Mouse (Mus musculus) stomach, embryonic 16.5 days (tissue): Measurements from ENCODE around the gene Fggy. TPM values are rescaled to one million over a fixed set of nuclear protein-coding genes. Genes with fewer than 3 reads are reported as not detected.

ENCODE experiments used
- ATAC-seq: fragments of 200-750 bp; cut with Nextera tagmentation; 2 replicates; pipeline ENCODE4 v1.8.0; 2017; ENCODE audit warnings: moderate number of reproducible peaks, moderate TSS enrichment; ENCODE audit not compliant: insufficient read depth, low FRiP score
- H3K27ac ChIP-seq: fragments of 300-500 bp; sonication (generic); 2 replicates; pipeline ENCODE4 v1.5.1; 2014; ENCODE audit warnings: low read length
- H3K27me3 ChIP-seq: fragments of 300-500 bp; sonication (generic); 2 replicates; pipeline ENCODE4 v1.6.1; 2014; ENCODE audit warnings: low read length, control low read depth, mixed read lengths; ENCODE audit not compliant: control insufficient read depth, insufficient read depth
- H3K36me3 ChIP-seq: fragments of 300-500 bp; sonication (generic); 2 replicates; pipeline ENCODE4 v1.6.1; 2014; ENCODE audit warnings: low read length; ENCODE audit not compliant: control insufficient read depth, insufficient read depth
- H3K4me1 ChIP-seq: fragments of 300-500 bp; sonication (generic); 2 replicates; pipeline ENCODE4 v1.6.1; 2014; ENCODE audit warnings: low read length, control low read depth, mixed read lengths; ENCODE audit not compliant: control insufficient read depth, insufficient read depth
- H3K4me2 ChIP-seq: fragments of 300-500 bp; sonication (generic); 2 replicates; pipeline ENCODE4 v1.6.1; 2014; ENCODE audit warnings: low read depth, low read length, mixed read lengths
- H3K4me3 ChIP-seq: fragments of 300-500 bp; sonication (generic); replicated peaks from 2 replicates; pipeline ENCODE4 v1.5.1; 2014; ENCODE audit warnings: mild to moderate bottlenecking, low read length
- H3K9ac ChIP-seq: fragments of 300-500 bp; sonication (generic); 2 replicates; pipeline ENCODE4 v1.6.1; 2014; ENCODE audit warnings: low read length
- H3K9me3 ChIP-seq: fragments of 300-500 bp; sonication (generic); replicated peaks from 2 replicates; pipeline ENCODE4 v1.6.1; 2016; ENCODE audit warnings: low read length, control low read depth; ENCODE audit not compliant: control insufficient read depth
- WGBS: fragments of 180-500 bp; shearing (Covaris S2); extraction: QIAGEN DNeasy Blood & Tissue Kit; methylation state at CpG from one replicate; pipeline ENCODE4 v1.1.7; 2014; 5-methylcytosine and 5-hydroxymethylcytosine counted together
- polyA plus RNA-seq: library from polyadenylated mRNA; unstranded; fragments of >200 nt; fragmentation: Nextera tagmentation; extraction: Ambion mirVana; gene quantifications from 2 replicates; pipeline ENCODE4 v1.2.1, GENCODE M21; 2015

The Fggy gene
- polyA plus RNA-seq, 1 experiment from 2014 or later = 11.7 TPM

DNA sequence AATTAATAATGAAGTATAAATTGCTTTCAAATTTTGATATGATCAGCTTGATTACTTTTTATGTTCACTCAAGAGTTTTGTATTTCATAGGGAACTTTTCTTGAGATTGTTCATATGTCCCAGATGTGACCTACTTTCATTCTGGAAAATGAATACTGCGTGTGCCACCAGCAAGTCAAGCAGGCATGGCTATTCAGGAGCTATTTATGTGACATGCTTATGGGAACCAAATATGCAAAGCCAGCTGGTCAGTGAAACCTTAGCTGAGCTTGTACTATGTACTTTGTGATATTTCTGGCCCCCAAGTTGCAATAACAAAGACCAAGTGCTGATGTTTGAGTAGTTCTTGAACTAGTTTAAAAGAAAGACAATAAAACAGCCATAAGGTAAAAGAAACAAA lies 390.6 kb downstream of the Fggy start:
- Histone ChIP-seq H3K4me1 (no peaks in the 10 kb centered on the region), H3K27ac (no peak overlapping the region), H3K9ac (no peak overlapping the region), H3K4me2 (no peak overlapping the region), H3K9me3 (no peaks in the 10 kb centered on the region), H3K4me3 (no peak overlapping the region), H3K36me3 (no peaks in the 10 kb centered on the region), H3K27me3 (no peaks in the 10 kb centered on the region)
- no peak for ATAC-seq
- 70% methylated on average over 1 of the region's 1 CpGs for WGBS

DNA sequence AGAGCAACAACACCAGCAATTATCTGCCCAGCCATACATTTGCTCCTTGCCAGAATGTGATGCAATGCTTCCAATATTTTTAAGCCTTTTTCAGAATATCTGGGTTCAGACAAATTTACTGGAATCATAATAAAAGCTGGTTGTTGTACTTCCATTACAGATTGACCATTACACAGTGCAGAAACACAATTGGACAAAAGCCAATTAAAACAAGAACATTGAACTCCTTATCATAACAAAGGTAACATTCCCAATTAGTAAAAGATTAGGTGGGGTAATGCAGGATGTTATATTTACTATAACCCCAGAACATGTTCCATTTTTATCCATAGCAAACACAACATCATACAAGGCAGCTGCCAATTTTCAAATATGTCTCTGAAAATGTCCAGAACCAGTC lies 396.0 kb downstream of the Fggy start:
- Histone ChIP-seq H3K9me3 (no peaks in the 10 kb centered on the region), H3K9ac (no peak overlapping the region), H3K27ac (no peak overlapping the region), H3K4me1 (no peaks in the 10 kb centered on the region), H3K36me3 (no peaks in the 10 kb centered on the region), H3K27me3 (no peaks in the 10 kb centered on the region), H3K4me3 (no peak overlapping the region), H3K4me2 (no peak overlapping the region)
- ATAC-seq = no peak

- H3K4me2 ChIP-seq = peak within 1 kb of the TSS; percentile 85
- H3K4me3 ChIP-seq = peak within 1 kb of the TSS; percentile 71
- no peaks in the 10 kb centered on the region for H3K36me3 ChIP-seq
- ATAC-seq = peak; percentile 100
- H3K9me3 ChIP-seq = no peaks in the 10 kb centered on the region
- whole genome bisulfite sequencing = under 1% methylated on average over 82 of the region's 82 CpGs
- H3K27ac ChIP-seq = peak within 1 kb of the TSS; percentile 64; the same call in 1 of the 2 replicates
- H3K27me3 ChIP-seq = no peaks in the 10 kb centered on the region
- H3K4me1 ChIP-seq = no peaks in the 10 kb centered on the region
- peak within 1 kb of the TSS; percentile 82 for H3K9ac ChIP-seq
Observed at GRCm38 (mm10) chr4:95966928-95967724, 409.8 kb downstream of the Fggy start, which contains the start of gene Hook1. Hook1 (plus strand) TSS chr4:95967240.
